Mouse (Mus musculus): ENCODE results near the gene Ublcp1. TPM values are rescaled to one million over a fixed set of nuclear protein-coding genes. Genes with fewer than 3 reads are reported as not detected.

The Ublcp1 gene
- polyA plus RNA-seq, 1 experiment from 2014 or later = 58.3 TPM

- Histone ChIP-seq H3K9ac (no peak overlapping the region), H3K4me2 (no peak overlapping the region), H3K36me3 (no peaks in the 10 kb centered on the region), H3K27me3 (no peaks in the 10 kb centered on the region), H3K4me1 (no peaks in the 10 kb centered on the region), H3K27ac (no peak overlapping the region), H3K4me3 (replicated peaks) (no peak overlapping the region), H3K9me3 (replicated peaks) (no peaks in the 10 kb centered on the region)
- no peak for ATAC-seq (replicated peaks; ENCODE audit: low FRiP score)
- WGBS = 82% methylated on average over 3 of the region's 3 CpGs
Measured at GRCm38 (mm10) chr11:44430036-44430435, 40.3 kb downstream of the Ublcp1 start.

DNA sequence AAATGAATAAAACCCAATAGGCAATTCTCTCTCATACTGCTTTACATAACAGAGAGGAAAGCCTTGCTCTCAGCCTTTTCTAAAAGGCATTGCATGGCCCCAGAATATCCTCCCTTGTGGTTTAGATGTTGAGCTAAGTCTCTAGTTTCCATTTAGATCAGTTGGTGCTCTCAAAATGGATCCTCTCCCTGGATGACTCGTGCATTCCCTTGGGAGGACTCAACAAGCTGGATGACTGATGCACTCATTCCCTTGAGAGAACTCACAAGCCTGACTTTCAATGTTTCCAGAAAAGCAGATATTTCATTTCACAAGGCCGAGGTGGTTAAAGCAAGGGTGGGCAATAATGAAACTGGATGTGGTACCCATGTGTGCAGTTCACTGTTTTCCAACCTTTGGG, 42.3 kb downstream of the Ublcp1 start:
- 81% methylated on average over 2 of the region's 2 CpGs for WGBS
- Histone ChIP-seq H3K4me2 (no peak overlapping the region), H3K27me3 (no peaks in the 10 kb centered on the region), H3K4me1 (peaks cover 3% of the 10 kb centered on the region; the same call in 1 of the 2 replicates), H3K9ac (no peak overlapping the region), H3K9me3 (replicated peaks) (no peaks in the 10 kb centered on the region), H3K27ac (no peak overlapping the region), H3K36me3 (no peaks in the 10 kb centered on the region), H3K4me3 (replicated peaks) (no peak overlapping the region)
- ATAC-seq (replicated peaks; ENCODE audit: low FRiP score) = no peak

DNA sequence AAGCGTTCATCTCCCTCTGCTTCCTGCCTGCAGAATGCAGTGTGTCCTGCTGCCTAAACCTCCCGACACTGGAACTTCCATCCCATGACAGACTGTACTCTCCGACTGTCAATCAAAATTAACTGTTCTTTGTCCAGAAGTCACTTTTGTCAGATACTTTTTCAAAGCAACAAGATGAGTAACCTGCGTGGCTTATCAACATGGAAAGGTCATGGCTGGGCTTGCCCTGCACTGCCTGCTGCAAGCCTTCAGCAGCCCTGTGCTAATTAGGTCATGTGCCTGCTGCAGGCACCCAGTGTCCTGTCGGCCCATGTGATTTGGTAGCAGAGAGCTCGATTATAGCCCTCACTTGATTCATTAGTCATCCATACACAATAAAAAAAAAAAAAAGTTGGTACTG, 44.7 kb downstream of the Ublcp1 start:
- Histone ChIP-seq H3K9ac (no peak overlapping the region), H3K9me3 (replicated peaks) (no peaks in the 10 kb centered on the region), H3K36me3 (no peaks in the 10 kb centered on the region), H3K27me3 (no peaks in the 10 kb centered on the region), H3K4me3 (replicated peaks) (no peak overlapping the region), H3K4me1 (peaks cover 3% of the 10 kb centered on the region; the same call in 1 of the 2 replicates), H3K4me2 (no peak overlapping the region), H3K27ac (no peak overlapping the region)
- ATAC-seq (replicated peaks; ENCODE audit: low FRiP score) = no peak
- WGBS = 58% methylated on average over 6 of the region's 6 CpGs

DNA sequence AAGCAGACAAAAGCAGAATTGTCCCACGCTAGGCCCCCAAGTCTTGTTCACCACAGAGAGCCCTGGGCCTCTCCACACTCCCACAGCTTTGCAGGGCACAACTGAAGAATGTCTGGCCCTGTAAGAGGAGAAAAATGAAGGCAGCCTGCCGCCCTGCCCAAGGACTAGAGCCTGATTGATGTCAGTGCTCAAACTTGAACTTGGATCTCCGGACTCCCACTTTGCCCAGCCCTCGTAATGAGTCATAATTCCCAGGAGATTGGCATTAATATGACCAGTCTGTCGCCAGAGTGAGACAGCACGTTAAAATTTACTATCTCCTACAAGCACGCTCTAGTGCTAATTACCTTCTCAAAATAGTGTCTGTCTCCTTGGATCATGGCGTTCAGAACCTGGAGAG, 45.3 kb downstream of the Ublcp1 start:
- no peak for ATAC-seq (replicated peaks; ENCODE audit: low FRiP score)
- H3K27ac ChIP-seq = no peak overlapping the region
- no peak overlapping the region for H3K9ac ChIP-seq
- no peaks in the 10 kb centered on the region for H3K9me3 ChIP-seq (replicated peaks)
- 30% methylated on average over 8 of the region's 8 CpGs for WGBS
- peaks cover 3% of the 10 kb centered on the region; the same call in 1 of the 2 replicates for H3K4me1 ChIP-seq
- no peak overlapping the region for H3K4me2 ChIP-seq
- no peak overlapping the region for H3K4me3 ChIP-seq (replicated peaks)
- H3K36me3 ChIP-seq = no peaks in the 10 kb centered on the region
- H3K27me3 ChIP-seq = no peaks in the 10 kb centered on the region

- no peaks in the 10 kb centered on the region for H3K9me3 ChIP-seq (replicated peaks)
- H3K36me3 ChIP-seq = no peaks in the 10 kb centered on the region
- H3K4me1 ChIP-seq = peaks cover 3% of the 10 kb centered on the region; the same call in 1 of the 2 replicates
- H3K27ac ChIP-seq = no peak overlapping the region
- WGBS = 53% methylated on average over 5 of the region's 5 CpGs
- no peak overlapping the region for H3K4me3 ChIP-seq (replicated peaks)
- no peak overlapping the region for H3K4me2 ChIP-seq
- ATAC-seq (replicated peaks; ENCODE audit: low FRiP score) = no peak
- H3K9ac ChIP-seq = no peak overlapping the region
- H3K27me3 ChIP-seq = 0 out of 2 replicates have a peak, but pooled peaks cover 3% of the 10 kb centered on the region
Measured at GRCm38 (mm10) chr11:44423955-44424354, 46.3 kb downstream of the Ublcp1 start.

- Histone ChIP-seq H3K4me2 (no peak overlapping the region), H3K27ac (no peak overlapping the region), H3K27me3 (0 out of 2 replicates have a peak, but pooled peaks cover 3% of the 10 kb centered on the region), H3K36me3 (no peaks in the 10 kb centered on the region), H3K4me1 (peaks cover 3% of the 10 kb centered on the region; the same call in 1 of the 2 replicates), H3K9me3 (replicated peaks) (no peaks in the 10 kb centered on the region), H3K4me3 (replicated peaks) (no peak overlapping the region), H3K9ac (no peak overlapping the region)
- ATAC-seq (replicated peaks; ENCODE audit: low FRiP score) = no peak
- WGBS = 43% methylated on average over 6 of the region's 6 CpGs
Measured at GRCm38 (mm10) chr11:44423261-44423660, 47.0 kb downstream of the Ublcp1 start.

GRCm38 (mm10) chr11:44422337-44423111, 47.8 kb downstream of the Ublcp1 start:
- Histone ChIP-seq H3K9ac (no peak overlapping the region), H3K9me3 (replicated peaks) (no peaks in the 10 kb centered on the region), H3K27ac (no peak overlapping the region), H3K4me3 (replicated peaks) (no peak overlapping the region), H3K27me3 (0 out of 2 replicates have a peak, but pooled peaks cover 3% of the 10 kb centered on the region), H3K4me2 (no peak overlapping the region), H3K36me3 (no peaks in the 10 kb centered on the region), H3K4me1 (peaks cover 3% of the 10 kb centered on the region; the same call in 1 of the 2 replicates)
- no peak for ATAC-seq (replicated peaks; ENCODE audit: low FRiP score)
- WGBS = 75% methylated on average over 10 of the region's 10 CpGs

DNA sequence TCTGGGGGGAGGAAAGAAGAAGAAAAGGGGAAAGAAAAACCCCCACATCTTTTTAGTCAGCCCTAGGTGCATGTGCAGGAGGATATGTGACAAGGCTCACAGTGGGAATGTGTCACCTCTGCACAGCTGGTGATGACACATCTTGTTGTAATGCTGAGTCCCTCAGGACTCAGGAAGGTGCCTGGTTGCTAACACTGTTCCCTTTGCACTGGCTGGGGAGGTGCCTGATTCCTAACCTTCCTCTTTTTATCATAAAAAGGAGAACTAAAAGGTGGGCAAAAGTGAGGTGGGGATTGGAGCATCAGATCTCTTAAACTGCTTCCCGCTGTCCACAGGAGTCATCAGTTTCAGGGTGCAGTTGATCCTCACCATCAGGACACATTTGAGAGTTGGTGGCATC, 52.9 kb downstream of the Ublcp1 start:
- no peaks in the 10 kb centered on the region for H3K36me3 ChIP-seq
- no peak overlapping the region for H3K4me3 ChIP-seq (replicated peaks)
- H3K27ac ChIP-seq = no peak overlapping the region
- H3K9ac ChIP-seq = no peak overlapping the region
- 58% methylated on average over 1 of the region's 1 CpGs for WGBS
- no peaks in the 10 kb centered on the region for H3K4me1 ChIP-seq
- no peaks in the 10 kb centered on the region for H3K9me3 ChIP-seq (replicated peaks)
- H3K4me2 ChIP-seq = no peak overlapping the region
- 0 out of 2 replicates have a peak, but pooled peaks cover 3% of the 10 kb centered on the region for H3K27me3 ChIP-seq
- no peak for ATAC-seq (replicated peaks; ENCODE audit: low FRiP score)

DNA sequence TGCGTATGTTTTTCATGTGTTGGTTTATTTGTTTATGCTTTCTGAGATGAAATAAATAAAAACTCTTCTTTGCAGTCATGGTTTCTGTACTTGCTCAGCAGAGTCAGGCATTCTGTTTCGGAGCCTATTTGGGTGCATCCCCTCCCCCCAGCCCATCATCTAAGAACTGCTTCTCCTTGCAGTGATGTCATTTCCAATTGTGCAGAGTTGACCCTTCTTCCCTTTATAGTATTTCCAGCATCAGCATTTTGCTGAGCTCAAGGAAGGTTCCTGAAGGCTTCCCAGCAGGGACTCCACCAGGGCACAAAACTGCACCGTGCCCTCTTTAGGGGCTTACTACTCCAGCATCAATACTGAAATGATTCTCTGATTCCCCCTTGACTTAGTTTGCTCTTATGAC, 55.7 kb downstream of the Ublcp1 start:
- 90% methylated on average over 3 of the region's 3 CpGs for WGBS
- Histone ChIP-seq H3K9ac (no peak overlapping the region), H3K4me1 (no peaks in the 10 kb centered on the region), H3K4me2 (no peak overlapping the region), H3K4me3 (replicated peaks) (no peak overlapping the region), H3K36me3 (no peaks in the 10 kb centered on the region), H3K9me3 (replicated peaks) (no peaks in the 10 kb centered on the region), H3K27me3 (0 out of 2 replicates have a peak, but pooled peaks cover 3% of the 10 kb centered on the region), H3K27ac (no peak overlapping the region)
- ATAC-seq (replicated peaks; ENCODE audit: low FRiP score) = no peak

GRCm38 (mm10) chr11:44413371-44413770, 56.9 kb downstream of the Ublcp1 start:
- Histone ChIP-seq H3K4me3 (replicated peaks) (no peak overlapping the region), H3K4me2 (no peak overlapping the region), H3K9me3 (replicated peaks) (no peaks in the 10 kb centered on the region), H3K27ac (no peak overlapping the region), H3K36me3 (no peaks in the 10 kb centered on the region), H3K9ac (no peak overlapping the region), H3K4me1 (no peaks in the 10 kb centered on the region), H3K27me3 (no peaks in the 10 kb centered on the region)
- 92% methylated on average over 3 of the region's 3 CpGs for WGBS
- no peak for ATAC-seq (replicated peaks; ENCODE audit: low FRiP score)

DNA sequence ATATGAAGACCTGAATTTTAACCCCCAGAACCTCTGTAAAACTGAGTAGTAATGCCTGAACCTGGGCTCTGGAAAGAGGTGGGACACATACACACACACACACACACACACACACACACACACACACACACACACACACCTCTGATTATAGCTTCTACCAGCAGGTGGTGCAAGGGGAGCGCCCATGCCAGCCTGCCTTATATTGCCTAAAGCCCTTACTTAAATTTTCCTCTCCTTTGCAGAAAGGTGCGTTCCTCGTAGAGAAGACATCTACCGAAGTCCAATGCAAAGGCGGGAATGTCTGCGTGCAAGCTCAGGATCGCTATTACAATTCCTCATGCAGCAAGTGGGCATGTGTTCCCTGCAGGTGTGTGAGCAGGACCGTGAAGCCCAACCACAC, 58.0 kb downstream of the Ublcp1 start:
- no peak for ATAC-seq (replicated peaks; ENCODE audit: low FRiP score)
- H3K4me1 ChIP-seq = no peaks in the 10 kb centered on the region
- H3K9me3 ChIP-seq (replicated peaks) = no peaks in the 10 kb centered on the region
- no peaks in the 10 kb centered on the region for H3K36me3 ChIP-seq
- no peak overlapping the region for H3K4me2 ChIP-seq
- H3K27me3 ChIP-seq = no peaks in the 10 kb centered on the region
- no peak overlapping the region for H3K27ac ChIP-seq
- no peak overlapping the region for H3K9ac ChIP-seq
- no peak overlapping the region for H3K4me3 ChIP-seq (replicated peaks)
- 70% methylated on average over 8 of the region's 8 CpGs for WGBS

- Histone ChIP-seq H3K27ac (no peak overlapping the region), H3K4me3 (replicated peaks) (no peak overlapping the region), H3K27me3 (no peaks in the 10 kb centered on the region), H3K4me2 (no peak overlapping the region), H3K9me3 (replicated peaks) (no peaks in the 10 kb centered on the region), H3K9ac (no peak overlapping the region), H3K36me3 (no peaks in the 10 kb centered on the region), H3K4me1 (0 out of 2 replicates have a peak, but pooled peaks cover 5% of the 10 kb centered on the region)
- 50% methylated on average over 3 of the region's 3 CpGs for WGBS
- ATAC-seq (replicated peaks; ENCODE audit: low FRiP score) = no peak
Measured at GRCm38 (mm10) chr11:44410413-44410812, 59.9 kb downstream of the Ublcp1 start.
